Mouse (Mus musculus): ENCODE results near the gene Slc6a6. TPM values are rescaled to one million over a fixed set of nuclear protein-coding genes. Genes with fewer than 3 reads are reported as not detected.

Slc6a6 gene
- total and polyA plus RNA-seq, 2 experiments from 2014 or later: 95.3 to 116 TPM

GRCm38 (mm10) chr6:91655244-91655643, 28.6 kb upstream of the Slc6a6 start:
- ATAC-seq (ENCODE audit: insufficient read depth, low read depth) (no peak), DNase-seq (ENCODE audit: low spot score) (no peak)
- no peak overlapping the region for H3K4me3 ChIP-seq (ENCODE audit: low read depth, low read length)
- no peaks in the 10 kb centered on the region for H3K36me3 ChIP-seq (replicated peaks; ENCODE audit: control insufficient read depth, insufficient read depth, low read length)
- TF ChIP-seq CTCF (IDR thresholded peaks at IDR 0.05; ENCODE audit: low read depth): no peak
- no peak for TF ChIP-seq EP300 (IDR thresholded peaks at IDR 0.05; ENCODE audit: low read depth)
- no peak overlapping the region for H3K27ac ChIP-seq (ENCODE audit: low read depth)
- H3K4me2 ChIP-seq (ENCODE audit: low read depth, low read length): no peak overlapping the region
- no peaks in the 10 kb centered on the region for H3K9me3 ChIP-seq (replicated peaks; ENCODE audit: control insufficient read depth, low read length)
- WGBS: 53% methylated on average over 3 of the region's 3 CpGs
- 0 out of 2 replicates have a peak, but pooled peaks cover 10% of the 10 kb centered on the region for H3K27me3 ChIP-seq (ENCODE audit: control insufficient read depth, insufficient read depth, low read length)
- H3K9ac ChIP-seq (replicated peaks; ENCODE audit: low read depth, low read length): no peak overlapping the region
- H3K4me1 ChIP-seq (ENCODE audit: control insufficient read depth, insufficient read depth): peaks cover 10% of the 10 kb centered on the region

- ATAC-seq (ENCODE audit: insufficient read depth, low read depth) (peak; percentile 78), DNase-seq (ENCODE audit: low spot score) (peak; percentile 69)
- Histone ChIP-seq H3K4me2 (ENCODE audit: low read depth, low read length) (no peak overlapping the region), H3K9ac (replicated peaks; ENCODE audit: low read depth, low read length) (no peak overlapping the region), H3K36me3 (replicated peaks; ENCODE audit: control insufficient read depth, insufficient read depth, low read length) (no peaks in the 10 kb centered on the region), H3K27ac (ENCODE audit: low read depth) (no peak overlapping the region), H3K4me3 (ENCODE audit: low read depth, low read length) (no peak overlapping the region), H3K9me3 (replicated peaks; ENCODE audit: control insufficient read depth, low read length) (no peaks in the 10 kb centered on the region), H3K27me3 (ENCODE audit: control insufficient read depth, insufficient read depth, low read length) (0 out of 2 replicates have a peak, but pooled peaks cover 10% of the 10 kb centered on the region), H3K4me1 (ENCODE audit: control insufficient read depth, insufficient read depth) (peaks cover 12% of the 10 kb centered on the region)
- WGBS: 56% methylated on average over 6 of the region's 6 CpGs
- TF ChIP-seq CTCF (IDR thresholded peaks at IDR 0.05; ENCODE audit: low read depth): no peak
Measured at GRCm38 (mm10) chr6:91655874-91656433, 27.9 kb upstream of the Slc6a6 start.

- DNase-seq (ENCODE audit: low spot score) (no peak), ATAC-seq (ENCODE audit: insufficient read depth, low read depth) (no peak)
- no peaks in the 10 kb centered on the region for H3K36me3 ChIP-seq (replicated peaks; ENCODE audit: control insufficient read depth, insufficient read depth, low read length)
- no peak overlapping the region for H3K4me3 ChIP-seq (ENCODE audit: low read depth, low read length)
- peaks cover 12% of the 10 kb centered on the region for H3K4me1 ChIP-seq (ENCODE audit: control insufficient read depth, insufficient read depth)
- TF ChIP-seq EP300 (IDR thresholded peaks at IDR 0.05; ENCODE audit: low read depth): no peak
- TF ChIP-seq CTCF (IDR thresholded peaks at IDR 0.05; ENCODE audit: low read depth): no peak
- H3K27ac ChIP-seq (ENCODE audit: low read depth): no peak overlapping the region
- no peak overlapping the region for H3K9ac ChIP-seq (replicated peaks; ENCODE audit: low read depth, low read length)
- H3K4me2 ChIP-seq (ENCODE audit: low read depth, low read length): no peak overlapping the region
- H3K27me3 ChIP-seq (ENCODE audit: control insufficient read depth, insufficient read depth, low read length): no peaks in the 10 kb centered on the region
- no peaks in the 10 kb centered on the region for H3K9me3 ChIP-seq (replicated peaks; ENCODE audit: control insufficient read depth, low read length)
- WGBS: 10% methylated on average over 1 of the region's 1 CpGs
Measured at GRCm38 (mm10) chr6:91658288-91658687, 25.6 kb upstream of the Slc6a6 start.

GRCm38 (mm10) chr6:91659841-91660509, 23.9 kb upstream of the Slc6a6 start:
- H3K36me3 ChIP-seq (replicated peaks; ENCODE audit: control insufficient read depth, insufficient read depth, low read length): no peaks in the 10 kb centered on the region
- H3K4me3 ChIP-seq (ENCODE audit: low read depth, low read length): no peak overlapping the region
- no peak overlapping the region for H3K9ac ChIP-seq (replicated peaks; ENCODE audit: low read depth, low read length)
- DNase-seq (ENCODE audit: low spot score) (no peak), ATAC-seq (ENCODE audit: insufficient read depth, low read depth) (no peak)
- H3K9me3 ChIP-seq (replicated peaks; ENCODE audit: control insufficient read depth, low read length): no peaks in the 10 kb centered on the region
- TF ChIP-seq EP300 (IDR thresholded peaks at IDR 0.05; ENCODE audit: low read depth): no peak
- TF ChIP-seq CTCF (IDR thresholded peaks at IDR 0.05; ENCODE audit: low read depth): no peak
- H3K27ac ChIP-seq (ENCODE audit: low read depth): no peak overlapping the region
- no peak overlapping the region for H3K4me2 ChIP-seq (ENCODE audit: low read depth, low read length)
- H3K4me1 ChIP-seq (ENCODE audit: control insufficient read depth, insufficient read depth): peaks cover 12% of the 10 kb centered on the region
- 64% methylated on average over 2 of the region's 2 CpGs for WGBS
- H3K27me3 ChIP-seq (ENCODE audit: control insufficient read depth, insufficient read depth, low read length): no peaks in the 10 kb centered on the region

- Histone ChIP-seq H3K36me3 (replicated peaks; ENCODE audit: control insufficient read depth, insufficient read depth, low read length) (no peaks in the 10 kb centered on the region), H3K9ac (replicated peaks; ENCODE audit: low read depth, low read length) (no peak overlapping the region), H3K4me2 (ENCODE audit: low read depth, low read length) (no peak overlapping the region), H3K27ac (ENCODE audit: low read depth) (no peak overlapping the region), H3K27me3 (ENCODE audit: control insufficient read depth, insufficient read depth, low read length) (no peaks in the 10 kb centered on the region), H3K4me1 (ENCODE audit: control insufficient read depth, insufficient read depth) (peaks cover 5% of the 10 kb centered on the region; the same call in 1 of the 2 replicates), H3K9me3 (replicated peaks; ENCODE audit: control insufficient read depth, low read length) (no peaks in the 10 kb centered on the region), H3K4me3 (ENCODE audit: low read depth, low read length) (no peak overlapping the region)
- 84% methylated on average over 6 of the region's 6 CpGs for WGBS
- no peak for ATAC-seq (ENCODE audit: insufficient read depth, low read depth)
- DNase-seq (ENCODE audit: low spot score): no peak
- TF ChIP-seq CTCF (IDR thresholded peaks at IDR 0.05; ENCODE audit: low read depth) (no peak), EP300 (IDR thresholded peaks at IDR 0.05; ENCODE audit: low read depth) (no peak)
Measured at GRCm38 (mm10) chr6:91662301-91662700, 21.6 kb upstream of the Slc6a6 start.

Measured in heart, postnatal 0 days (tissue).